Mouse (Mus musculus) C2C12 (cell line): Measurements from ENCODE around the gene Exoc4.

Source experiments
- CEBPB ChIP-seq: IDR thresholded peaks from one replicate; pipeline ENCODE4 v1.6.1; 2011; ENCODE audit warnings: low read depth, mild to moderate bottlenecking, control low read depth, moderate library complexity
- CTCF ChIP-seq: IDR thresholded peaks from one replicate; pipeline ENCODE4 v1.5.1; 2011; ENCODE audit not compliant: control insufficient read depth, insufficient read depth, insufficient read length
- MAX ChIP-seq: IDR thresholded peaks from one replicate; pipeline ENCODE4 v1.6.1; 2011; ENCODE audit warnings: mild to moderate bottlenecking, control low read depth
- MYOD1 ChIP-seq: IDR thresholded peaks from one replicate; pipeline ENCODE4 v1.6.1; 2011; ENCODE audit warnings: low read depth; ENCODE audit not compliant: control insufficient read depth, insufficient read length
- MYOG ChIP-seq: IDR thresholded peaks from one replicate; pipeline ENCODE4 v1.6.1; 2011; ENCODE audit not compliant: control insufficient read depth, insufficient read length; ENCODE audit errors: extremely low read depth
- USF1 ChIP-seq: IDR thresholded peaks from one replicate; pipeline ENCODE4 v1.6.1; 2011; ENCODE audit warnings: low read depth, mild to moderate bottlenecking, control low read depth, moderate library complexity

DNA sequence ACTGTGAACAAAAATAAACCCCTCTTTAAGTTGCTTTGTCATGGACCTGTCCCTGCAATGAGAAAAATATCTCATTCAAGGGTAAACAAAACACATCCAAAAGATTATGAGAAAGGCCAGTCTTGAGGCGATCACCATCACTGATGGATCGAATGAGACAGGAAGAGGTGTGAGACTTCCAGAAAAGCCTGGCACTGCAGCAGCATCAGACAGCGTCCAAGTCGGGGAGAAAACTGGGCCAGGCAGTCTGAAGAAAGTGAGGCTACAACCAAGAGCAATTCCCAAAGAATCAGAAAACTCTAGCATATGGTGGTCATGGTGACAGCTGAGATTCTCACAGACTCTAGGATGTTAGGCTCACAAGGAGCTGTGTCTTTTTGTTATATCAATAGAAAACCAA is 689.0 kb downstream of the Exoc4 start:
- no peak for TF ChIP-seq CEBPB
- no peak for TF ChIP-seq CTCF
- TF ChIP-seq MYOD1 = no peak
- TF ChIP-seq MYOG = no peak
- no peak for TF ChIP-seq MAX
- TF ChIP-seq USF1 = no peak
